Mouse (Mus musculus) liver, embryonic 16.5 days (tissue): Measurements from ENCODE around the gene Phf10. TPM values are rescaled to one million over a fixed set of nuclear protein-coding genes. Genes with fewer than 3 reads are reported as not detected.

Experiments used
- ATAC-seq: fragments of 200-750 bp; cut with Nextera tagmentation; 2 replicates; pipeline ENCODE4 v1.8.0; 2017; ENCODE audit warnings: low read depth, mild to moderate bottlenecking, moderate number of reproducible peaks, moderate library complexity
- H3K27ac ChIP-seq: fragments of 300-500 bp; sonication (generic); 2 replicates; pipeline ENCODE4 v1.5.1; 2014; ENCODE audit warnings: mild to moderate bottlenecking, low read length
- H3K27me3 ChIP-seq: fragments of 300-500 bp; sonication (generic); 2 replicates; pipeline ENCODE4 v1.6.1; 2014; ENCODE audit warnings: low read depth, low read length, mixed read lengths; ENCODE audit not compliant: control insufficient read depth, insufficient read depth
- H3K36me3 ChIP-seq: fragments of 300-500 bp; sonication (generic); 2 replicates; pipeline ENCODE4 v1.6.1; 2014; ENCODE audit warnings: mild to moderate bottlenecking; ENCODE audit not compliant: control insufficient read depth, insufficient read depth
- H3K4me1 ChIP-seq: fragments of 300-500 bp; sonication (generic); 2 replicates; pipeline ENCODE4 v1.6.1; 2014; ENCODE audit warnings: low read depth, low read length, mixed read lengths; ENCODE audit not compliant: control insufficient read depth
- H3K4me2 ChIP-seq: fragments of 300-500 bp; sonication (generic); 2 replicates; pipeline ENCODE4 v1.6.1; 2014; ENCODE audit warnings: low read depth, low read length, mixed read lengths
- H3K4me3 ChIP-seq: fragments of 300-500 bp; sonication (generic); 2 replicates; pipeline ENCODE4 v1.5.1; 2014; ENCODE audit warnings: low read depth, mild to moderate bottlenecking, low read length
- H3K9ac ChIP-seq: fragments of 300-500 bp; sonication (generic); 2 replicates; pipeline ENCODE4 v1.6.1; 2014; ENCODE audit warnings: low read depth, low read length
- H3K9me3 ChIP-seq: fragments of 300-500 bp; sonication (generic); replicated peaks from 2 replicates; pipeline ENCODE4 v1.6.1; 2016; ENCODE audit warnings: low read length; ENCODE audit not compliant: control insufficient read depth
- WGBS: fragments of 180-500 bp; shearing (Covaris S2); extraction: QIAGEN DNeasy Blood & Tissue Kit; methylation state at CpG from one replicate; pipeline ENCODE4 v1.1.7; 2014; ENCODE audit not compliant: insufficient replicate concordance; 5-methylcytosine and 5-hydroxymethylcytosine counted together
- polyA plus RNA-seq: library from polyadenylated mRNA; unstranded; fragments of >200 nt; fragmentation: Nextera tagmentation; extraction: Ambion mirVana; gene quantifications from 2 replicates; pipeline ENCODE4 v1.2.1, GENCODE M21; 2015

Gene Phf10
- polyA plus RNA-seq, 1 experiment from 2014 or later, result 76.5 TPM

DNA sequence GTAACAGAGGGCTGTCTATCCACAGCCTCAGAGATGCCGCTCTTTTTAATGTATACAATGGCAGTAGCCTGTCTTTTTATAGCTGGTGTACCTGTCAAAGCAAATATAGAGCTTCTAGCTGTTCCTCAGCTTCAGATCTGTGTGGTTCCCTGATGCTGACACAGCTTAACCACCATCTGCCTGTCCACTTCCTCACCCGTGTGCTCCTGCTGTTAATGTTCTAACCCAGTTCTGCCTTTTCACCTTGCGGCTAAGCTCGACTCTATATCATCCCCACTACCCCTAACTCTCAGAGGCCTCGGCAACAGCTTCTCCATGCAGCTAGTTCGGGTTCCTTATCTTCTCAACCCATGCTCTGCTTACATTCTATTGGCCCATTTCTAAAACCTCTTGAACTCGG, 30.4 kb downstream of the Phf10 start:
- Histone ChIP-seq H3K4me3 (no peak overlapping the region), H3K9me3 (no peaks in the 10 kb centered on the region), H3K36me3 (no peaks in the 10 kb centered on the region), H3K4me1 (no peaks in the 10 kb centered on the region), H3K27me3 (no peaks in the 10 kb centered on the region), H3K4me2 (no peak overlapping the region), H3K27ac (no peak overlapping the region), H3K9ac (no peak overlapping the region)
- 22% methylated on average over 7 of the region's 7 CpGs for WGBS
- ATAC-seq, result no peak

DNA sequence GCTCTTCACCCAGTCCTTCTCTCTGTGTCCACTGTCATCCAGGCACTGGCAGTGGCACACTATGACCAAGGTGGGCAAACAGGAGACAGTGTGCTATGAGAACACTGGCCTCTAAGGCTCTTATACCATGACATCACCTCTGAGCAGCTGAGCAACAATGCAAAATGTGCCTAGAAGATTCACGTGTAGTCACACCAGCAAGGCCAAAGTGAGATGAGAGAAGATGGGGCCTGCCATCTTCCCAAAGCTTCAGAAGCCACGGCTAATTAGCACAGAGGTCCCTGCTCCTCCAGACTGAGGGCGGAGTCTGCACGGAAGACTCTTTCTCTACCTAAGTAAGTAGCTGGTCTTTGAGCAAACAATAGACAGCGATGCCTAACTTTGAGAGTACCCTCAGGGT, 32.4 kb downstream of the Phf10 start:
- 66% methylated on average over 5 of the region's 5 CpGs for WGBS
- Histone ChIP-seq H3K4me2 (no peak overlapping the region), H3K4me1 (no peaks in the 10 kb centered on the region), H3K36me3 (no peaks in the 10 kb centered on the region), H3K27me3 (no peaks in the 10 kb centered on the region), H3K27ac (no peak overlapping the region), H3K9ac (no peak overlapping the region), H3K9me3 (no peaks in the 10 kb centered on the region), H3K4me3 (no peak overlapping the region)
- ATAC-seq, result no peak

DNA sequence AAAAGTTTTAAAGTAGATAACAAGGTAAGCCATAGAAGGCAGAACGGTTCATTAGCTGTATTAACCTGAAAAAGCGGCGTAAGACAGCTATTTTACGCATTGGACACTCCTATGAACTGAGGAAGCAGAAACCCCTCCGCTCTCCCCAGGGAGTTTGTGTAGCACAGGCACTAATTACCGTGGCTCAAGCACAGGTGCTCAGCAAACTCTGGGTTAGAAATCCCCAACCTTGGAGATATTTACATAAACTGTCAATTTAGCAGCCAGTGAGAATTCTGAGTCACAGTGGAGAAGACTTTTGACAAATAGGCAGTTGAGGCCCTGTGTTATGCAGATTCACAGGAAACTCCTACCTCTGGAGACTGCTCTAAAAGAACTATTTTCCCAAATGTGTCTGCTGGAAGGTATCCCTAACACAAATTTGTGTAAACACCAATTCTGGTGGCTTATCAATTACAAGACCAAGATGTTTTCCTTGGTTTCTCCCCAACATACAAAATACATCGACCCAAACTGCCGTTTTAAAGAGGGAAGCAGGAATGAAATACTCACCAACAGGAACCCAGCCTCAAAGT, 33.3 kb downstream of the Phf10 start:
- 68% methylated on average over 8 of the region's 8 CpGs for WGBS
- ATAC-seq, result no peak

DNA sequence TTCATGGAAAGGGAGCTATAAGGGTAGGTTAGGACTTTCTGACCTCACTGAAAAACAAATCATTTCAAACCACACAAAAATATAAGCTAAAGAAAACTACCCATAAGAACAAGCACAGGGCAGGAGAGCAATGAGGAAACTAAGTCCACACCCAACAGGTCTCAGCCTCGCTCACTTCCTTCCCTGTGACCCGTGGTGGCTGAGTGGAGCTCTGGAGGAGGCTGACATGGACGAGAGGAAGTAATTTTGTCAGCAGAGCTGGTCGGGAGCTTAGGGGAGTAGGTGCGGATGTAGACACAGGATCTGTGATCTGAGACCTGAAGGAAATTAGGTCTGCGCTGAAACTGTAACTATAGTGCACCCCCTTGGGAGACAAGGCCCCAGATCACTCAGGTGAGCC, 39.5 kb downstream of the Phf10 start:
- Histone ChIP-seq H3K4me2 (no peak overlapping the region), H3K4me1 (no peaks in the 10 kb centered on the region), H3K9me3 (no peaks in the 10 kb centered on the region), H3K27ac (no peak overlapping the region), H3K36me3 (no peaks in the 10 kb centered on the region), H3K9ac (no peak overlapping the region), H3K4me3 (no peak overlapping the region), H3K27me3 (no peaks in the 10 kb centered on the region)
- WGBS, result 16% methylated on average over 6 of the region's 6 CpGs
- ATAC-seq, result no peak

More for the DNA sequence above, 33.3 kb downstream of the Phf10 start:
- no peaks in the 10 kb centered on the region for H3K36me3 ChIP-seq
- no peak overlapping the region for H3K4me2 ChIP-seq
- H3K9me3 ChIP-seq, result no peaks in the 10 kb centered on the region
- H3K27ac ChIP-seq, result no peak overlapping the region
- H3K9ac ChIP-seq, result no peak overlapping the region
- H3K4me1 ChIP-seq, result no peaks in the 10 kb centered on the region
- H3K27me3 ChIP-seq, result no peaks in the 10 kb centered on the region
- no peak overlapping the region for H3K4me3 ChIP-seq

DNA sequence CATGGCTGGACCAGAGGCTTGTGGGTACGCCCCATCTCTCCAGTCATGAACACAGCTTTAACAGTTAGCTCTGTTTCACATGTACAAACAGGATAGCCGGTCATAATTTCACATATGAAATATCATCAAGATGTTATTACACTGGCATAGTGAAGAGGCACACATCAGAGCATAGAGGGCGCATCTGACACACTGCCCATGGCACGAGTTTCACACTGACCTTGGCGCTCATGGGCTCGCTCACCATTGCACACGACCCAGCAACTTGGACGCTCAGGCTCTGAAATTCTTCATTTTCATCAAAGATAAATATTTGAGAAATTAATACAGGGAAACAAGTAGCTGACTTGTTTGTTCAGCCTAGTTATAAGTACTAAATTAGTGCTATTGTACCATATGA, 43.2 kb downstream of the Phf10 start:
- H3K9me3 ChIP-seq, result no peaks in the 10 kb centered on the region
- no peak overlapping the region for H3K27ac ChIP-seq
- no peaks in the 10 kb centered on the region for H3K4me1 ChIP-seq
- no peaks in the 10 kb centered on the region for H3K36me3 ChIP-seq
- no peak overlapping the region for H3K4me2 ChIP-seq
- ATAC-seq, result no peak
- no peaks in the 10 kb centered on the region for H3K27me3 ChIP-seq
- no peak overlapping the region for H3K4me3 ChIP-seq
- 74% methylated on average over 8 of the region's 8 CpGs for WGBS
- no peak overlapping the region for H3K9ac ChIP-seq

DNA sequence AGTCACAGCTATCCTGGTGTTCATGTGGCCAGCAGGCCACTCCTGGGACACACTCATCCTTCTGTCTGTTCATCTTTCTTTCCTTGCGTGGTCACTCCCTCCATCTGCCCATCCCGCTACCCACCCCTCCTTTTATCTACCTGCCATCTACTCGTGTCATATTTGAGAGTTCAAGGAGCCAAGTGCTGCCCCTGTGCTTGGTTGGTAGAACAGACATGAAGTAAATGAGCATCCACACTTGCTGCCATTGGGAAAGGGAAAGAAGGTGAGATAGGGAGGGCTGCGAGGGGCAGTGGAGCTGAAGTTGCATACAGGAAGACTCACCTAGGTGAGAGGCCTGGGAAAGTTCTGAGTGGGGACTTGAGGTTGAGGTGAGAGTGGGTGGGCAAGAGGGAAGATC, 46.7 kb downstream of the Phf10 start:
- H3K9ac ChIP-seq, result no peak overlapping the region
- H3K36me3 ChIP-seq, result no peaks in the 10 kb centered on the region
- no peak overlapping the region for H3K27ac ChIP-seq
- no peak overlapping the region for H3K4me3 ChIP-seq
- no peaks in the 10 kb centered on the region for H3K27me3 ChIP-seq
- H3K9me3 ChIP-seq, result no peaks in the 10 kb centered on the region
- 57% methylated on average over 4 of the region's 4 CpGs for WGBS
- no peaks in the 10 kb centered on the region for H3K4me1 ChIP-seq
- no peak for ATAC-seq
- no peak overlapping the region for H3K4me2 ChIP-seq

DNA sequence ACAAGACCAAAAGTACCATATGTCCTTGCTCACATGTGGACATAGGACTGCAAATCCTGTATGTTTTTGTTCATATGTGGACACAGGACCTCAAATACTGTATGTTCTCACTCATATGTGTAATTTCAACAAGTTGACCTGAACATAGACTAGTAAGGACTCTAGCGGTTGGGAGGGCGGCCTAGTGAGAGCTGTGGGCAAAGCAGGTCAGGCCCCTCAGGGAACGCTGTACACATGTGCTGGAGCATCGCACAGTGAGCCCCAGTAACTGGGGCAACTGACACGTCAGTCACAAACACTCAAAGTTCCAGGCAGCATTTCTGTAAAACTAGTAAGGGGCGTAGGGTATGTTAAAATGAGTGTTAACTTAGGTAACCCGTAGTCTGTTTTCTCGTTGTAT, 48.1 kb downstream of the Phf10 start:
- no peak overlapping the region for H3K4me3 ChIP-seq
- no peak for ATAC-seq
- no peaks in the 10 kb centered on the region for H3K36me3 ChIP-seq
- H3K9me3 ChIP-seq, result no peaks in the 10 kb centered on the region
- no peak overlapping the region for H3K27ac ChIP-seq
- no peaks in the 10 kb centered on the region for H3K4me1 ChIP-seq
- H3K4me2 ChIP-seq, result no peak overlapping the region
- H3K27me3 ChIP-seq, result no peaks in the 10 kb centered on the region
- H3K9ac ChIP-seq, result no peak overlapping the region
- WGBS, result 72% methylated on average over 8 of the region's 8 CpGs

DNA sequence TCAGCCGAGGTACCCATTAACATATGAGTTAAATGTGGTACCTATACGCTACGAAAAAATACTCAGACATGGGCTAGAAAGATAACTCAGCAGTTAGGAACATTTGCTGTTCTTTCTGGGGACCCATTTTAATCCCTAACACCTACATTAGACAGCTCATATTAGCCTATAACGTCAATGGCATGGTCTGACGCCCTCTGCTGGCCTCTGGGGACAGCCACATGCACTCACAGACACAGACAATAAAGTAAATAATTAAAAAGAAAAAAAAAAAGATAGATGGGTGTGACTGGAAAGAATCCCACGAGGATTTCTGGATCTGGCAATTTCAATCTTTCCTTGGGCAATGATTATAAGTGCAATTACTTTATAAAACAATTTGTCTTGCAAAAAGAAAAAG, 48.7 kb downstream of the Phf10 start:
- Histone ChIP-seq H3K27me3 (no peaks in the 10 kb centered on the region), H3K4me3 (no peak overlapping the region), H3K4me1 (no peaks in the 10 kb centered on the region), H3K9me3 (no peaks in the 10 kb centered on the region), H3K9ac (no peak overlapping the region), H3K36me3 (no peaks in the 10 kb centered on the region), H3K4me2 (no peak overlapping the region), H3K27ac (no peak overlapping the region)
- no peak for ATAC-seq
- WGBS, result 43% methylated on average over 6 of the region's 6 CpGs

DNA sequence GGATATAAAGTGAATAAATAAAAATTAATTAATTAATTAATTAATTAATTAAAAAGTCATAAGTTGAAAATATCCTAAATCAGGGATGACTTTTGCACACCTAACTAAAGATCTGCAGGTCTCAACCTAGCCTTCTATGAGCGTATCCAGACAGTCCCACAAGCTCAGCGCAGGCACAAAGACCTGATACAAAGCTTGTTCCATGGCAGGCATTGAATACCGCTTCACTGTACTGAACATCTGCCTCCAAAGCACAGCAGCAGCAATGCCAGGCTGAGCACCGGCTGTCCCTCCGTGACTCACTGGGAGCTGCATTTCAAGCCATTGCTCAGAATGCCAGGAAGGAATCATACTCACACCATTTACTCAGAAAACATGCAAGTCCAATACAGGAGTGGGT, 50.3 kb downstream of the Phf10 start:
- Histone ChIP-seq H3K4me2 (no peak overlapping the region), H3K9me3 (no peaks in the 10 kb centered on the region), H3K9ac (no peak overlapping the region), H3K27me3 (no peaks in the 10 kb centered on the region; the same call in 1 of the 2 replicates), H3K4me3 (no peak overlapping the region), H3K27ac (no peak overlapping the region), H3K36me3 (no peaks in the 10 kb centered on the region), H3K4me1 (no peaks in the 10 kb centered on the region)
- ATAC-seq, result no peak
- WGBS, result 80% methylated on average over 5 of the region's 5 CpGs
